Mouse (Mus musculus) large intestine, adult 2 months (tissue): Measurements from ENCODE around the gene Sdsl. TPM values are rescaled to one million over a fixed set of nuclear protein-coding genes. Genes with fewer than 3 reads are reported as not detected.

Experiments used
- DNase-seq: peaks from one replicate; pipeline ENCODE4 v3.0.0-alpha.2; 2012; ENCODE audit warnings: low read depth, low spot score
- WGBS: fragments of 180-500 bp; shearing (Covaris S2); methylation state at CpG from one replicate; pipeline ENCODE4 v1.1.7; 2018; 5-methylcytosine and 5-hydroxymethylcytosine counted together
- polyA plus RNA-seq: library from polyadenylated mRNA; depleted of rRNA; stranded (reverse); fragments of >200 nt; gene quantifications from 2 replicates; pipeline ENCODE4 v1.2.3, GENCODE M21; 2012

The Sdsl gene
- polyA plus RNA-seq, 1 experiment: 23.2 TPM

DNA sequence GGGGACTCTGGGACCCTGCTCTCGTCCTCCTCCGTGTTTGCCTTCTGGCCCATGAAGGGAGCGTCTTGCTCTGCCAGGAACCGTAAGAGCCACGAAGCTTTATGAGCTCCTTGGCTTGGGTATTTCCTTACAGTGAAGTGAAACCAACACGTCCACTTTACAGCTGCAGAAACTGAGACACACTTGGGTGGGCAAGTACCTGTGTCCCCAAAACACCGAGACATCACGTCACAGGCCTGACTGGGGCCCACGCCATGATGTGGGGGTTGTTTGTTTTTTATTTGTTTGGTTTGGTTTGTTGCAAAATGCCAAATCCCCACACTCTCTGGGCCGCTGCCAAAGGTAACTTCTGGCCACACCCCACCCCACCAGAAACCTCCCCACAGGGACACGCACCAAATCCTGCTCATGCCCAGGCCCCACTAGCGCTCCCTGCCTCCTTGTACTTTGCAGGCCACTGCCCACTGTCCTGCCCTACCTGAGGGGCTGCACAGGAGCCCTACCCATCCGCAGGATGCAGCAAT lies 23.2 kb upstream of the Sdsl start:
- 78% methylated on average over 13 of the region's 13 CpGs for WGBS
- DNase-seq: no peak

DNA sequence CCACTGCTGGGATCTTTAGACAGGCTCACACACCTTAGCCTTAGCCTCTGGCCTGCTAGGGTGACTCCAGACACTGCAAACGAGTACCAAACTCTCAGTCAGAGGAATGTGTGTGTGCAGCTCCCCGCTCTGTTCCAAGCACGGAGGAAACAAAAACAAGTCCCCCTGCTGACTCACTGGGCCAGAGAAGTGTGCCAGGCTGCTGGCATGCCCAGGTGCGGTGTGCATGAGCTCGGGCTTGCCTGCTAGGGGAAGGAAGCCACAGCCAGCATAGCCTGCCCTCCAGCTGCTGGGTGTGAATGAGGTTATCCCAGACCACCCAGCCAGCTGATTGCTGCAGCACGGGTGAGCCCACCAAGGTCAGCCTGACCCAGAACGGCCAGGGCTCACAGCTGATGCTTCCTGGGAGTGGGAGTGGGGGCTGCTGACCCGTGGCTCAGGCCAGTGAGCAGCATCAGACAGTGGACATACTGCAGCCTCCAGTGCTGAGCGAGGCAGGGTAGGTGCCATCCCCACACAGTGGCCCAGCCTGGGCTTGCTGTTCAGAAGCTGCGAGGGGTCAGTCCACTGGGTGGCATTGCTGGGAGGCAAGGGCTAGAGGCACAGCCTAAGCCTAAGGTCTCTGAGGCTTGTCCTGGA lies 22.6 kb upstream of the Sdsl start:
- WGBS: 81% methylated on average over 10 of the region's 10 CpGs
- no peak for DNase-seq

DNA sequence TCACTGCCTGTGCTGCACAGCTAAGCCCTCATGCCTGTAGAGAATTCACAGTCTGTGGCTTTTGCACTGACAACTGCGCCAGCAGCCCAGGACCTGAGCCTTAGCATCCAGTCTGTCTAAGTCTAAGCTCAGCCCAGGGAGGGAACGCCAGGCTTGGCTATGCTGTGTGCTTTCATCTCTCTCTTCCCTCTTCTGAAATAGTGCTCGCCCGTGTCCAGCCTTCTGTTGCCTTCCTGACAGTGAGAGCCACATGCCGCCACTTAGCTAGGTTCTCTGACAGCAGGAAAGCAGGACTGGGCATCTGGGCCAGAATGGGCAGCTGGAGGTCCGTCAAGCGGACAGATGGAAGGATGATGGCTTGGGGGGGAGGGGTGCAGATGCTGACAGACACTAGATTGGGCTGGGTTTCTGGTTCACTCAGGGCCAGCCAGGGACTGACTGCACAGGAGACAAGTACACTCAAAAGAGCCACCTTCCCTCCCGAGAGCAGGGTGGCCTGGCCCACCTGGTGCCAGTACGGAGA lies 21.3 kb upstream of the Sdsl start:
- WGBS: 95% methylated on average over 9 of the region's 9 CpGs
- no peak for DNase-seq

DNA sequence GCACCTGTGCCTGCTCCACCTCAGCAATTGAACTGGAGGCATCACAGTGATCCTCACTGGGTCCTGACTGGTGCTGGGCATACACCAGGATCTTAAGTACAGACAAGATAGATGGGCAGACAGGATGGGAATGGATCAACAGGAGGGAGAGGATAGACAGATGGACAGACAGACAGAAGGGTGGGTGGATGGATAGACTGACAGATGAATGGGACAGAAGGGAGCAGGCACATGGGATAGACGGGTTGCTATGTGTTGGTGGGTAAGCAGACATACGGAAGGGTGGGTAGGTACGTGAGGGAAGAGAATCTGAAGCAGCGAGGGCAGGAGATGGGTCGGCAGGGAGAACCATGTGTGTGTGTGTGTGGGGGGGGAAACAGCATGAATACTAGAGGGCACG lies 20.8 kb upstream of the Sdsl start:
- WGBS: 98% methylated on average over 6 of the region's 6 CpGs

DNA sequence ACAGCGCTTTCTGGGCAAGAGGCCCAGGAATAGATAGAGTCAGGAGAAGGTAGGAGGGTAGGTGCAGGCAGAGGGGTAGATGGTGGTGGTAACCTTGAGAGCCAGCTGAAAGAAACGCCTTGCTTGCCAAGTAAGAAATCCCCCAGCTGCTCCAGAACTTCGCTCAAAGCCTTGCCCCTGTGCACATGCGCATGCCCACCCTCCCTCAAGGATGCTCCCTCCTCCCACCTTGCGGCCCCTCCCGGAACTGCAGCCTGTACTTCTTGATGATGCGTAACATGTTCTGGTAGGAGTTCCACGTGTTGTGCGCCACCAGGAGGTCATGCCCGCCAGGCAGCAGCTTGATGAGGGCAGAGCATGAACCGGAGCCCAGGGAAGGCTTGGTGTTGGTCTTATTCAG lies 19.8 kb upstream of the Sdsl start:
- no peak for DNase-seq
- 81% methylated on average over 11 of the region's 11 CpGs for WGBS

More for the DNA sequence above, 20.8 kb upstream of the Sdsl start:
- no peak for DNase-seq

DNA sequence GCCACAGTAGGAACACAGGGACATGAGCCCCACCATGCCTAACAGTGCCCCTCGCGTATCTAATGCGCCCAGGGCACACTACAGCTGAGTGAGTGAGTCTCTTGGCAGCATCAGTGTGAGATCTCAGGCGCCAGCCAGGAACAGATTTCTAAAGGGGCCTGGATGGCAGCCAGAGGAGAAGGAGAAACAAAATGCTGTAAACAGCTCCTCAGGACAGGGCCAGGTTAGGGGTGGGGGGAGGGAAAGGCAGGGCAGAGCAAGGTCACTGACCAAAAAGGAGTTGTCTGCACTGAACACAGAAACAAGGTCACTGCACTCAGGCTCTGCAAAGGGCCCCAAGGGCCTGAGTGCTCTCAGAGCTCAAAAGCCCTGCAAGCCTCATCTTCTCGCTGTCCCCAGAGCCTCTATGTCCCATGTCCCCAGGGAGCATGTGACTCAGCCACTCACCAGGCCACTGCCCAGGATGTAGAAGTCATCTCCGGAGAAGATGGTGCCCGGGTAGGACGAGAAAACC lies 18.1 kb upstream of the Sdsl start:
- WGBS: 83% methylated on average over 8 of the region's 8 CpGs
- no peak for DNase-seq

DNA sequence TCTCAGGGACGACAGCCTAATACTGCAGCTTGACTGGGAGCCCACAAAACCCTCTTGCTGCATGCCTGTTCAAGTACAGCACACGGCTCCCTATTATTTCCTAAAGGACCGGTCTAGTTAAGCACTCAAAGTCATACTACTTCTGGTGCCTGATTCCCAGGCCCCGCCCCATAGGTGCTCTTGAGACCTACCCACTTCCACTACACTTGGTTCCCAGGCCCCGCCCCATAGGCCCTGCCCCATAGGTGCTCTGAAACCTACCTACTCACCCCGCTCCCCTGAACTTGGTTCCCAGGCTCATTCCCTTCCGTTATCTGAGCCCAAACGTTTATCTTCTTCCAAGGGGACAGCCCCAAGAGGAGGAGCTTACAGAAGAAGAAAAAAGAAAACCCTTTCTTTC lies 15.2 kb upstream of the Sdsl start:
- no peak for DNase-seq
- WGBS: 36% methylated on average over 8 of the region's 8 CpGs

DNA sequence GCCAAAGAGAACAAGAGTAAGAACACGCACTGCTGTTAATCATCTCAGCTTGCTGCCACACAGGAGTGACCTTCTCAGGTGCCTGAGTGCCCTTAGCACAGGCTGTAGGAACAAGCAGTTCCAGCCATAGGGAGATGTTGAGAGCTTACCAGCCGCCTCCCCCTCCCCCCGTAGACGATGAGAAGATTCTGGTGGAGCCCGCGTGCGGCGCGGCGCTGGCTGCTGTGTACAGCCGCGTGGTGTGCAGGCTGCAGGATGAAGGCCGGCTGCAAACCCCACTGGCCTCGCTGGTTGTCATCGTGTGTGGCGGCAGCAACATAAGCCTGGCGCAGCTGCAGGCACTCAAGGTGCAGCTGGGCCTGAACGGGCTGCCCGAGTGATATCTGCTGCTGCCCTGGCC lies 10.8 kb upstream of the Sdsl start:
- no peak for DNase-seq
- 86% methylated on average over 19 of the region's 19 CpGs for WGBS

DNA sequence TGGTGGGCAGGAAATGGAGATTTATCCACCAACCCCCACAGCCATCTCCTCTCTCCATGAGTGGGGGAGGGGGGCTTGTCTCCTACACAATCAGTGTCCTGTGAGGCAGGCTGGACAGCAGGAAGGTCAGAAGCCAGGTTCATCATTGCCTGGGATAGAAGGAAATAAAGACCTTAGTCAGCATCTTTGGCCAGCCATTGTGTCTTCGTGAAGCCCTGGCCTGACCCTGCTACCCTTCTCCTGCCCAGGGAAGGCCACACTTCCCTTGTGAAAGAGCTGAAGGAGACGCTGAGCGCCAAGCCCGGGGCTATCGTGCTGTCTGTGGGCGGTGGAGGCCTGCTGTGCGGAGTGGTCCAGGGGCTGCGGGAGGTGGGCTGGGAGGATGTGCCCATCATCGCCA lies 8.6 kb upstream of the Sdsl start:
- WGBS: 71% methylated on average over 9 of the region's 9 CpGs
- no peak for DNase-seq

DNA sequence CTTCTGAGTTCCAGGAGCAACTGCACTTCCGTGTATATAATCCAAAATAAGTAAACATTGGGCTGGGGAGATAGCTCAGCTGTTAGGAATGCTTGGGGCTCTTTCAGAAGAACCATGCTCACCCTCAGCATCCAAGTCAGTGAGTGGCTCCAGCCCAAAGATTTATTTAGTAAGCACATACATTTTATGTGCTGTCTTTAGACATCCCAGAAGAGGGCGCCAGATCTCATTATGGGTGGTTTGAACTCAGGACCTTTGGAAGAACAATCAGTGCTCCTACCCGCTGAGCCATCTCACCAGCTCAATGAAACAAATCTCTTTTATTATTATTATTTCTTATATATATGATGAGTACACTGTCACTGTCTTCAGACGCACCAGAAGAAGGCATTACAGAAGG lies 6.9 kb upstream of the Sdsl start:
- WGBS: 56% methylated on average over 4 of the region's 4 CpGs
- DNase-seq: no peak

DNA sequence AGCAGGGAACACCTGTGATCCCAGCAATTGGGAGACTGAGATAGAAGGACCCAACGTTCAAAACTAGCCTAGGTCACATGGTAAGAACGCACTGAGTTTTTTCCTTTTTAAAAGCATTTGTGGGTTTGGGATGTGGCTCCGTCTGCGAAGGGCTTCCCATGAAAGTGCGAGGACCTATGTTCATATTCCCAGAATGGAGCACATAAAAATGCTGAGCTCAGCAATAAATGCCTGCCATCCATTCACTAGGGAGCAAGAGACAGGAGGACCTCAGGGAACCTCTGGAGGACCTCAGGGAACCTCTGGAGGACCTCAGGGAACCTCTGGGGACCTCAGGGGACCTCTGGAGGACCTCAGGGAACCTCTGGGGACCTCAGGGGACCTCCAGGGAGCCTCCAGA lies 5.4 kb upstream of the Sdsl start:
- 91% methylated on average over 5 of the region's 5 CpGs for WGBS

DNA sequence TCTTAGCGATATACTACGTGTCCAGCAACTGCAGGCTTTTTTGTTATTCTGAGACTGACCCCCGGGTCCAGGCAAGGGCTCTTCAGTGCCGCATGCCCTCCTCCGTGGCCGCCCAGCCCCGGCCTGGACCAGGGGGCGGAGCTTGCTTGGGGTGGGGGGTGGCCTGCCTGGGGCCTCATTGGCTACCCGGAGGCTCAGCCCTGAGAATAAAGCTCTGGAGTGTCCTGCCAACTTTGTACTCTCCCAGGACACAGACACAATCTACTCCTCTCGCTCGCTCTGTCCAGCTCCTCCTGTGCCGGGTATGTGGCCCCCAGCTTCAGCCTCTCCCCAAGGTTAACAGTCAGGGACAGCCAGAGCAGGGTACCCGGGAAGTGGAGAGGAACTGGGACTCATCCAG lies 3.7 kb upstream of the Sdsl start, which contains the start of gene Sds:
Gene Sds, plus strand, starts transcription at position 231 of the 400 bp plus-strand sequence.
- no peak for DNase-seq
- 23% methylated on average over 13 of the region's 13 CpGs for WGBS

More for the DNA sequence above, 5.4 kb upstream of the Sdsl start:
- DNase-seq: no peak

DNA sequence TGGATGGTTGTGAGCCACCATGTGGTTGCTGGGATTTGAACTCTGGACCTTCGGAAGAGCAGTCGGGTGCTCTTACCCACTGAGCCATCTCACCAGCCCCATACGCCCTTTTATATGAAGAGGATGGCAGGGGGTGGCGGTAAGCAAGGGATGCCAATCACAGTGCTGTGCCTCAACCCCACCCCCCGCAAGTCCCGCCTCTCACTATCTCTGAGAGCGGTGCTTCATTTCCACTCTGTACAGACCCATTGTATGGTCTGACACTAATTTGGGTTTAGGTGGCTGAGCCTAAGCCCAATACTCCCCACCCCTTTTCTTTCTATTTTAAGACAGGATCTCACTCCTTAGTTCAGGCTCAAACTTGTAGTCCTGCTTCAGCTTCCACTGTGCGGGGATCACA lies 3.3 kb upstream of the Sdsl start:
- 67% methylated on average over 8 of the region's 8 CpGs for WGBS
- no peak for DNase-seq

DNA sequence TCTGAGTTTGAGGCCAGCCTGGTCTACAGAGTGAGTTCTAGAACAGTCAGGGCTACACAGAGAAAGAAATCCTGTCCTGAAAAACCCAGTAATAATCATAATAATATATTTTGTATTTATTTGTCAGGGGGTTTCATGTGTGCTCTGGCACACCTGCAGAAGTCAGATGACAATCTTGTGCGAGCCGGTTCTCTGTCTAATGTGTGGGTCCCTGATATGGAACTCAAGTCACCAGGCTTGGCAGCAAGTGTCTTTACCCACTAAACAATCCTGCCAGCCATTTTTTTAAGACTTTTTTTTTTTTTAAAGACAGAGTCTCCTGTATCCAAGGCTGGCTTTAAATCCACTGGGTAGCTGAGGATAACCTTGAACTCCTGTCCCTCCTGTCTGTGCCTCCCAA lies 751 bp upstream of the Sdsl start:
- 90% methylated on average over 2 of the region's 2 CpGs for WGBS
- DNase-seq: no peak

DNA sequence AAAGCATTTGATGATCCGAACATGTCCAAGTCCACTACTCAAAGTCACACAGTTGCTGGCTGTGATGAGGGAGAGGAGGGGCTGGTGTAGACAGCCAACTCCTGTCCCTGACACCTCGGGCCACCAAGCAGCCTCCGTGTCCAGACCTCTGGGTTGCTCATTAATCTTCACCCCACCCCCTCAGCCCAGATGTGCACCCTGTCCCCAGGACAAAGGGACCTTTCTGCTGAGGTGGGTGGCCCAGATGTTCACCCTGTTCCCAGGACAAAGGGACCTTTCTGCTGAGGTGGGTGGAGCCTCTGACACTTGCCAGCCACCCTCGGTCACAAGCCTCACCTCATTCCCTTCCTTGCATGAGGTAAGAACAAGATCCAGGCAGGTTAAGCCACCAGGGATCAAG lies 1.1 kb downstream of the Sdsl start:
- WGBS: 19% methylated on average over 4 of the region's 4 CpGs
- DNase-seq: no peak

DNA sequence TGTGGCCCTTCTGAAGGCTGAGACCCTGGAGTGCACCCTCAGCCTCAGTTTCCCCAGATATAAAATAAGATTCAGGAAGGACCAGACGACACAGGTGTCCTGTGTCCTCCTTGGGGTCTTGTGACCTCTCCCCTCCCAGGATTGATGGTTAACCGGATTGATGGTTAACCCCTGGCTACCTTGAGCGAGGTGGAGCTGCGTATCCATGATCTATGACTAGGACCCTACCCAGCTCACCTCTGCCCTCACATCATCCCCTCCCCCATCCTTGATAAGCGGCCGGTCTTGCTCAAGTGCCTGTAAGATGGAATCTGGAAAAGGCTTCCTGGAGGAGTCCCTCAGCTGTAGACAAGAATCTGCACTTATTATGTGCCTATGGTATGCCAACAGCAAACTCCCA lies 3.8 kb downstream of the Sdsl start:
- no peak for DNase-seq
- 84% methylated on average over 6 of the region's 6 CpGs for WGBS

DNA sequence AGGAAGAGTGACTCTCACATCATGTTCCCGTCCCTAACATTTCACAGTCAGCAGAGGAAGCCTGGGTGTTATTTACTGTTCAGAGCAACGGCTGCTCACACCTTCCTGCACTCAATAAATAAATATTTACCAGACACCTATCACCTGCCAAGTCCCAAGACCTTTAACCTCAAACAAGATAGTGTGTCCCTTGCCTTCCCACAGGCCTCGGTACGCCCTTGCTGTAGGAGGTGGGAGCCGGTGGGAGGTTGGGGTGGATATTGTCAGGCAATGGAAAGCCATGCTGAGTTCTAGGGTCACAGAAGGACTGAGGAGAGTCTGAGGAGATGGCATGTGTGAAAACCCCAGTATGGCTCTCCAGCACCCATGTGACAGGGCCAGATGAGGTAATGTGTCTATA lies 4.3 kb downstream of the Sdsl start:
- peak; percentile 43 for DNase-seq
- WGBS: 33% methylated on average over 5 of the region's 5 CpGs

DNA sequence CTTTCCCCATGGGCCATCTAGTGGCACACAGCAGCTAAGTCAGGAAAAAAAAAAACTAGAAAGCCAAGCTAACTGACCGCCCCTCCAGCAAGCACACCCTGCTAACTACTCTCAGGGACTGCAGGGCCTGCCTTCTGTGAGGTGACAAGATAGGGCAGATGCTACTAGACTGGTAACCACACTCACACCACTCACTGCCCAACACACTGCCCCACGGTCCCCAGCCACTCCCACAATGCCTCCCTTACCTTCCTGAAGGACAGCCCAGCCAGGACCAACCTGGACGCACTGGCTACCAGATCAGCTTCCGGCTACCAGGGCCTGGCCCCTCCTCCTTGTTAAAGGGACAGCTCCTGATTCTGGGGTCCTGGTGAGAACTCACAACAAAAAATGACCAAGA lies 5.6 kb downstream of the Sdsl start:
- DNase-seq: peak; percentile 39
- WGBS: 12% methylated on average over 4 of the region's 4 CpGs

DNA sequence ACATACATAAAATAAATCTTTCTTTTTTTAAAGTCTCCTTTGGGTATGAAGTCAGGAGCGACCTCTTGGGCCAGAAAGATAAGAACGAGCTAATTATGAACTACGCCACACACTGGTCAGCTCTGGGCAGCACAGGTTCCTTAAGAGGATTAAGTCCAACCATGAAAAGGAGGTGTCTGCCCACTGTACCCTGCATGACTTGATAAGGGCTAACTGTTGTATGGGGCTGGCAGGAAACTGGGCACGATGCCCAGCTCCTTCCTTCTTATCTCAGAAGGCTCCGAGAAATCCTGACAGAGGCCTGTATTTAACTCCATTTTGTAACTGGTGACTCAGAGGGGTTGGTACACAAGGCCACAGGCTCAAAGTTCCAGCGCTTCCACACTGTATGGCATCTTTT lies 6.8 kb downstream of the Sdsl start:
- peak; percentile 45 for DNase-seq
- 32% methylated on average over 6 of the region's 6 CpGs for WGBS

DNA sequence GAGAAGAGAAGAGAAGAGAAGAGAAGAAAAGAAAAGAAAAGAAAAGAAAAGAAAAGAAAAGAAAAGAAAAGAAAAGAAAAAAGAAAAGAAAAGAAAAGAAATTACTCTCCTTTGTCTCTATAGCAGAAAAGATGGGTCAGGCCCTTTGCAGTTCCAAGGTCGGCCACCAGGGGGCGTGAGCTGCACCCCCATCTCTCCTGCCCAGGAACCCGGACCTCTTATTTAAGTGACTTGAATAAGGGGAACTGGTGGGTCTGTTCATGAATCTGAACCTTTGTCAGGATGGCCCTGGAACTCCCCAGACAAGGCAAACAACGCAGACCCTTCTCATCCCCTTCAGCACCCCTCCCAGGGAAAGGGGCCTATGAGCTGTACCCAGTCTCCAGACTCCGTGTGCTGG lies 7.5 kb downstream of the Sdsl start:
- no peak for DNase-seq
- WGBS: 33% methylated on average over 5 of the region's 5 CpGs

DNA sequence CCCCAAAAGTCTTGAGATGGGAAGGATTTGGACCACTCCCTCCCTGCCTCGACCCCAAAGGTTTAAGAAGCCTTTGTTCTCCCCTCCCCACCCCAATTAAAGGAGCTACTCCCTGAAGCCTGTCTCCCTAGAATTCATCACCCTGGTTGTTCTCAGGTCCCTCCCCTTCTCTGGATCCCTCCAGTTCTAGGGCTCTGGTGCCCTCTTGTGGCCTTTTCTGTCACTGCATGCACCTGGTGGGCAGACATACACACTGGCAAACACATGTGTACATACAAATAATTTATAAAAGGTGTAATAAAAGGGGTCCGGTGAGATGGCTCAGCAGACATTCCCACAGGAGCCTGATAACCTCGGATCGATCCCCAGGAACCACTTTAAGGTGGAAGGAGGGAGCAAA lies 8.3 kb downstream of the Sdsl start:
- WGBS: 78% methylated on average over 4 of the region's 4 CpGs
- DNase-seq: no peak

DNA sequence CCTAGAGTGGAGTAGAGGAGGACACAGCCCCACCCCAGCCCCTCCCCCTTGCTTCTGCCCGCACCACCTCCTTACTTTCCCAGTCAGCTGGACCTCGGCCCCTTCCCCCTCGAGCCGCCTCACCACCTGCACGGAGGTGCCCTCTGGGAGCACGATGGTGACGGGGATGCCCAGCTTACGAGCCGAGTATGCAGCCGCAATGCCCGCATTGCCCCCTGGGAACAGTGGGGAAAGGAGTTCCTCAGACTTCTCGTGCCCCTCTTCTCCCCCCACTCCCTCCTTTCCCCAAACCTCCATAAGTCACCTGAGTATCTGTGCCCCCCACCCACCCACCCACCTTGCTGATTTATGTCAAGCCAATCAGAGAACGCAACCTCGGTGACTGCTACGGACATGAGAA lies 10.7 kb downstream of the Sdsl start:
- no peak for DNase-seq
- WGBS: 67% methylated on average over 15 of the region's 15 CpGs
